Mouse (Mus musculus) ES-E14 (cell line): ENCODE measurements around the gene Syde2. TPM values are rescaled to one million over a fixed set of nuclear protein-coding genes. Genes with fewer than 3 reads are reported as not detected.
A peak's percentile ranks its signal among the peaks of the same experiment; 100 is the strongest.

Source experiments
- DNase-seq: peaks from one replicate; pipeline ENCODE4 v3.0.0-alpha.2; 2013; ENCODE audit warnings: low read depth, low spot score
- H3K27ac ChIP-seq: 2 replicates; pipeline ENCODE4 v1.5.1; 2012; ENCODE audit warnings: low read depth, mild to moderate bottlenecking, low read length, moderate library complexity, mixed read lengths; ENCODE audit not compliant: poor library complexity, insufficient read depth, severe bottlenecking
- H3K36me3 ChIP-seq: 2 replicates; pipeline ENCODE4 v1.6.1; 2012; ENCODE audit warnings: mild to moderate bottlenecking, low read length, moderate library complexity, mixed read lengths; ENCODE audit not compliant: control insufficient read depth, poor library complexity, insufficient read depth, severe bottlenecking
- H3K4me1 ChIP-seq, 2 experiments: fragments of 150-350 bp in 1 of 2; sonication (generic) in 1 of 2; 2 replicates each; pipeline ENCODE4 v1.6.1; 2012; ENCODE audit warnings: low read length in 2 of 2, mild to moderate bottlenecking in 1 of 2, mixed read lengths in 1 of 2; ENCODE audit not compliant: control insufficient read depth in 2 of 2, insufficient read depth in 2 of 2, poor library complexity in 1 of 2
- H3K4me3 ChIP-seq, 2 experiments: fragments of 150-350 bp in 1 of 2; sonication (generic) in 1 of 2; 2 replicates each; pipeline ENCODE4 v1.5.1; 2012; ENCODE audit warnings: low read length in 2 of 2, low read depth in 1 of 2, mild to moderate bottlenecking in 1 of 2, mixed read lengths in 1 of 2; ENCODE audit not compliant: insufficient read depth in 1 of 2, poor library complexity in 1 of 2, severe bottlenecking in 1 of 2
- H3K9ac ChIP-seq: 2 replicates; pipeline ENCODE4 v1.6.1; 2012; ENCODE audit warnings: low read depth, mild to moderate bottlenecking, low read length, mixed read lengths; ENCODE audit not compliant: poor library complexity, insufficient read depth, severe bottlenecking
- H3K9me3 ChIP-seq: fragments of 150-350 bp; sonication (generic); 2 replicates; pipeline ENCODE4 v1.6.1; 2012; ENCODE audit warnings: low read depth, mild to moderate bottlenecking, low read length; ENCODE audit not compliant: control insufficient read depth, insufficient read depth
- CHD2 ChIP-seq: IDR thresholded peaks from 2 replicates; pipeline ENCODE4 v1.6.1; 2014; ENCODE audit warnings: mild to moderate bottlenecking, low read depth, low read length, inconsistent platforms
- HCFC1 ChIP-seq: IDR thresholded peaks from 2 replicates; pipeline ENCODE4 v1.6.1; 2012; ENCODE audit warnings: low read length, inconsistent platforms, borderline replicate concordance; ENCODE audit not compliant: insufficient read depth
- MAFK ChIP-seq: IDR thresholded peaks from 2 replicates; pipeline ENCODE4 v1.6.1; 2014; ENCODE audit warnings: mild to moderate bottlenecking, low read depth, low read length, inconsistent platforms; ENCODE audit not compliant: insufficient read depth
- ZC3H11A ChIP-seq: IDR thresholded peaks from 2 replicates; pipeline ENCODE4 v1.6.1; 2012; ENCODE audit warnings: low read depth, mild to moderate bottlenecking, inconsistent platforms, low read length, borderline replicate concordance
- ZNF384 ChIP-seq: IDR thresholded peaks from 2 replicates; pipeline ENCODE4 v1.6.1; 2012; ENCODE audit warnings: low read depth, low read length, inconsistent platforms
- in situ Hi-C, 2 experiments: fragments of 600-800 bp; cut with MboI; formaldehyde crosslinking; loops; one replicate each; pipeline ENCODE4 v1.15.1; 2025; ENCODE audit warnings: low sequenced_read_pairs in 2 of 2, inconsistent platforms in 1 of 2; ENCODE audit not compliant: unreplicated experiment in 2 of 2
- total RNA-seq: library from RNA; depleted of rRNA; stranded (reverse); fragments of 300-350 nt; gene quantifications from 2 replicates; pipeline ENCODE4 v1.2.3, GENCODE M21; 2012

Syde2 gene
- total RNA-seq, 1 experiment = 19.9 TPM

- DNase-seq = no peak
- H3K4me3 ChIP-seq = peak overlapping the region in 1 of 2 experiments; percentile 34; a peak in 1 of 4 replicates
- no peak overlapping the region; the same call in 1 of the 2 replicates for H3K27ac ChIP-seq
- no peaks in the 10 kb centered on the region for H3K9me3 ChIP-seq
- TF ChIP-seq HCFC1 (no peak), CHD2 (no peak), MAFK (no peak), ZNF384 (no peak)
- H3K9ac ChIP-seq = no peak overlapping the region; the same call in 1 of the 2 replicates
- in situ Hi-C loops = no loop called here
- H3K36me3 ChIP-seq = peaks cover 8% of the 10 kb centered on the region; the same call in 1 of the 2 replicates
- H3K4me1 ChIP-seq = peaks cover 0 to 11% of the 10 kb centered on the region in 2 experiments; a peak in 2 of 4 replicates
These were observed 22.4 kb downstream of the Syde2 start for GRCm38 (mm10) chr3:146009859-146010645.

- peaks cover 0 to 11% of the 10 kb centered on the region in 2 experiments; a peak in 2 of 4 replicates for H3K4me1 ChIP-seq
- no peak for DNase-seq
- no peak overlapping the region for H3K9ac ChIP-seq
- in situ Hi-C loops = no loop called here
- peaks cover 8% of the 10 kb centered on the region; the same call in 1 of the 2 replicates for H3K36me3 ChIP-seq
- TF ChIP-seq MAFK (no peak), ZNF384 (no peak), CHD2 (no peak), ZC3H11A (no peak), HCFC1 (no peak)
- H3K4me3 ChIP-seq = no peak overlapping the region
- no peaks in the 10 kb centered on the region for H3K9me3 ChIP-seq
- no peak overlapping the region for H3K27ac ChIP-seq
These were observed 23.1 kb downstream of the Syde2 start for GRCm38 (mm10) chr3:146010751-146011150.

- H3K9me3 ChIP-seq = no peaks in the 10 kb centered on the region
- no peak for TF ChIP-seq CHD2
- TF ChIP-seq HCFC1 = no peak
- no peak for TF ChIP-seq ZC3H11A
- no peak for TF ChIP-seq ZNF384
- no peak for TF ChIP-seq MAFK
- no peak overlapping the region; the same call in 1 of the 2 replicates for H3K9ac ChIP-seq
- in situ Hi-C loops = no loop called here
- peaks cover 0 to 11% of the 10 kb centered on the region in 2 experiments; a peak in 2 of 4 replicates for H3K4me1 ChIP-seq
- DNase-seq = no peak
- no peak overlapping the region for H3K27ac ChIP-seq
- H3K4me3 ChIP-seq = no peak overlapping the region
- H3K36me3 ChIP-seq = peaks cover 13% of the 10 kb centered on the region; the same call in 1 of the 2 replicates
These were observed 24.0 kb downstream of the Syde2 start for GRCm38 (mm10) chr3:146011544-146012218.

GRCm38 (mm10) chr3:146013490-146013889, 25.8 kb downstream of the Syde2 start:
- peaks cover 0 to 11% of the 10 kb centered on the region in 2 experiments; a peak in 2 of 4 replicates for H3K4me1 ChIP-seq
- TF ChIP-seq HCFC1 = no peak
- no peak for TF ChIP-seq CHD2
- no peak for TF ChIP-seq MAFK
- no peak for TF ChIP-seq ZNF384
- TF ChIP-seq ZC3H11A = no peak
- no peak for DNase-seq
- peaks cover 16% of the 10 kb centered on the region; the same call in 1 of the 2 replicates for H3K36me3 ChIP-seq
- in situ Hi-C loops = no loop called here
- no peak overlapping the region for H3K9ac ChIP-seq
- H3K4me3 ChIP-seq = no peak overlapping the region
- no peak overlapping the region for H3K27ac ChIP-seq
- H3K9me3 ChIP-seq = no peaks in the 10 kb centered on the region
